Mouse (Mus musculus) mouse embryonic stem cell (cell line): ENCODE results near the gene Fdx1.

Source experiments
- in situ Hi-C, 2 experiments: fragments of 300-500 bp; cut with MboI; formaldehyde crosslinking; loops; 1 replicate in 1 of 2; 3 replicates in 1 of 2; pipeline ENCODE4 v1.14.3; 2019 to 2020; ENCODE audit warnings: low sequenced_read_pairs in 2 of 2, low pct_unique_long_range_greater_than_20kb in 1 of 2, mixed read lengths in 1 of 2; ENCODE audit not compliant: unreplicated experiment in 1 of 2

Gene Fdx1

GRCm38 (mm10) chr9:51962975-51963701, at the start of gene Fdx1:
Gene Fdx1, minus strand, starts transcription at chr9:51963556.
- in situ Hi-C loops: no loop called here

GRCm38 (mm10) chr9:52012781-52013436, 49.6 kb upstream of the Fdx1 start:
- in situ Hi-C loops: no loop called here

GRCm38 (mm10) chr9:52012311-52012710, 49.0 kb upstream of the Fdx1 start:
- in situ Hi-C loops: no loop called here

GRCm38 (mm10) chr9:52008511-52008910, 45.2 kb upstream of the Fdx1 start:
- in situ Hi-C loops: no loop called here

GRCm38 (mm10) chr9:52007341-52007740, 44.0 kb upstream of the Fdx1 start:
- in situ Hi-C loops: no loop called here

- in situ Hi-C loops: no loop called here
Measured at GRCm38 (mm10) chr9:52003501-52003900, 40.1 kb upstream of the Fdx1 start.

- in situ Hi-C loops: loop anchor here (10.0 to 25.0 kb wide), 2 partner anchors 99 to 292 kb away; no protein-coding TSS in a partner anchor
Measured at GRCm38 (mm10) chr9:51995331-51996099, 32.2 kb upstream of the Fdx1 start.

GRCm38 (mm10) chr9:51994636-51995260, 31.4 kb upstream of the Fdx1 start:
- in situ Hi-C loops: loop anchor here (5.0 to 25.0 kb wide), 3 partner anchors 100 to 293 kb away; no protein-coding TSS in a partner anchor

GRCm38 (mm10) chr9:51993486-51994275, 30.3 kb upstream of the Fdx1 start:
- in situ Hi-C loops: loop anchor here (5.0 to 25.0 kb wide), 3 partner anchors 101 to 294 kb away; no protein-coding TSS in a partner anchor

- in situ Hi-C loops: loop anchor here (5.0 to 25.0 kb wide), 3 partner anchors 103 to 296 kb away; no protein-coding TSS in a partner anchor
Measured at GRCm38 (mm10) chr9:51991241-51991876, 28.0 kb upstream of the Fdx1 start.

- in situ Hi-C loops: loop anchor here (5.0 to 25.0 kb wide), 3 partner anchors 104 to 296 kb away; no protein-coding TSS in a partner anchor
Measured at GRCm38 (mm10) chr9:51990828-51991227, 27.5 kb upstream of the Fdx1 start.

GRCm38 (mm10) chr9:51985493-51986099, 22.2 kb upstream of the Fdx1 start:
- in situ Hi-C loops: loop anchor here (25.0 kb wide), 1 partner anchor 302 kb away; no protein-coding TSS in a partner anchor

GRCm38 (mm10) chr9:51981131-51981530, 17.8 kb upstream of the Fdx1 start:
- in situ Hi-C loops: loop anchor here (25.0 kb wide), 1 partner anchor 306 kb away; no protein-coding TSS in a partner anchor

- in situ Hi-C loops: loop anchor here (25.0 kb wide), 1 partner anchor 308 kb away; no protein-coding TSS in a partner anchor
Measured at GRCm38 (mm10) chr9:51979301-51979700, 15.9 kb upstream of the Fdx1 start.

- in situ Hi-C loops: loop anchor here (25.0 kb wide), 1 partner anchor 309 kb away; no protein-coding TSS in a partner anchor
Measured at GRCm38 (mm10) chr9:51978545-51979259, 15.3 kb upstream of the Fdx1 start.

GRCm38 (mm10) chr9:51977439-51978000, 14.2 kb upstream of the Fdx1 start:
- in situ Hi-C loops: loop anchor here (25.0 kb wide), 1 partner anchor 310 kb away; no protein-coding TSS in a partner anchor
